Mouse (Mus musculus): ENCODE measurements at regions not wholly inside any gene's neighbourhood (a gene's known extent, or its start where the extent isn't known, plus 50 kb on each side); places are given as distances from the start of the nearest gene placed in this dataset.

GRCm38 (mm10) chr14:106608341-106608927 lies 502.4 kb downstream of the Trim52 start:
- no peak for DNase-seq

Data from gastrocnemius, postnatal 25 days (tissue).